Mouse (Mus musculus): ENCODE results near the gene Gm20547. TPM values are rescaled to one million over a fixed set of nuclear protein-coding genes. Genes with fewer than 3 reads are reported as not detected.
"Not testable (repeated sequence)": the region's sequence is repeated elsewhere in the genome, so short reads cannot be mapped to it uniquely, and the experiment has no call there.

Gm20547 gene
- polyA plus RNA-seq, 1 experiment: 0.13 TPM

DNA sequence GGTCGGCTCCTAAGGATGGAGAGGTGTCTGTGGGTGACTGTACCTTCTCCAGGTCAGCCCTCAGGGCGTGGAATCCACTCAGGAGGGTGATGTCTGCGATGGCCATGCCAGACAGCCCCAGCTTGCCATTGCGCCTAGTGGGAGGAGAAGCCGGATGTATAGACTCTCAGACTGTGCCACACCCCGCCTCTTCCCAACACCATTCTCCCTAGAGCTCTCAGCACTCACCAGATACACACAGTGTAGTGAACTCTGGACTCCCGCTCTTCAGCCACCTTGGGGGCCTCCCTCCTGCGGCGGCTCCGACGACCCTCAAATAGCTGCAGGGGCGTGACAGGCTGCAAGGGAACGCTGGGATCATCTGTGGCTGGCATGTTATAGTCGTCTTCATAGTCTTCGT lies 70.6 kb downstream of the Gm20547 start:
- Histone ChIP-seq H3K4me1 (ENCODE audit: control insufficient read depth, insufficient read depth, low read length) (no peaks in the 10 kb centered on the region), H3K4me3 (ENCODE audit: insufficient read depth, low read length) (no peak overlapping the region), H3K27ac (ENCODE audit: insufficient read depth, low read length) (no peak overlapping the region)
- TF ChIP-seq POLR2A (IDR thresholded peaks at IDR 0.05; ENCODE audit: extremely low read depth, insufficient read depth, low read length) (no peak), CTCF (IDR thresholded peaks at IDR 0.05; ENCODE audit: extremely low read depth, insufficient read depth, low read length) (no peak)

DNA sequence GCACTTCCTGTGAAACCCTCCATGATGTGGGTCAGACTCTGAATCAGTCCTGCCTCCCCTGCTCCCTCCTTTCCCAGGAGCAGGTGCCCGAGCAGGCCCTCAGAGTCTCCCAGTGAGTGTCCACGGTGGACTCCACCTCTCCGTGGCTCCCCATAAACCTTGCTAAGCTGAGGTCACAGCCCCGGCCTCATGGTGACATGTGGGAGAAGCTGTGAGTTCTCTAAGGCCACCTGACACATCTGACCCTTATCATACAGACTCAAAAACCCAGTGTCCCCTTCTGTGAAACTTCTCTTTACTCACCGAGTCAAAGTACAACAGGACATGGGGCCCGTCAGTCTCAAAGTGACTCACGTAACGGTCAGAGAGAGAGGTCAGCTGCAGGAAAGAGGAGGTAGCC lies 71.0 kb downstream of the Gm20547 start:
- not testable (repeated sequence) for H3K4me3 ChIP-seq (ENCODE audit: insufficient read depth, low read length); H3K4me1 ChIP-seq (ENCODE audit: control insufficient read depth, insufficient read depth, low read length); H3K27ac ChIP-seq (ENCODE audit: insufficient read depth, low read length)

DNA sequence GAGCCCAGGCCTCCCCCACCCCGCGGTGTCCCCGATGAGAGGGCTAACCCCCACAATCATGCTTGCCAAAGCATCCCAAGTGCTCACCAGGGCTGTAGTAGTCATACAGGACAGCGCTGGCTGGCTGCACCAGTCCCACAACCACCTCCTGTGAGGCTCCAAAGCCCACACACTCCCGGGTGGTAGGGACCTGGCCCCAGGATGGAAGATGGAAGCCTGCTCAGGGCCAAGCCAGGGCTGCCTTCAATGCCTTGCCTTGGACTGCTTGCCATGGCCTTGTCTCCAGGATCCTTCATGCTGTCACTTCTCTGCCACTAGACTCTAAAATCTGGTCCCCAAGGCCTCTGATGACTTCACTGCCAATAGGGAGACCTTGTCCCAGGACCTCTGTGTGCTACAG lies 71.4 kb downstream of the Gm20547 start:
- H3K4me1 ChIP-seq (ENCODE audit: control insufficient read depth, insufficient read depth, low read length); H3K4me3 ChIP-seq (ENCODE audit: insufficient read depth, low read length); H3K27ac ChIP-seq (ENCODE audit: insufficient read depth, low read length): not testable (repeated sequence)

DNA sequence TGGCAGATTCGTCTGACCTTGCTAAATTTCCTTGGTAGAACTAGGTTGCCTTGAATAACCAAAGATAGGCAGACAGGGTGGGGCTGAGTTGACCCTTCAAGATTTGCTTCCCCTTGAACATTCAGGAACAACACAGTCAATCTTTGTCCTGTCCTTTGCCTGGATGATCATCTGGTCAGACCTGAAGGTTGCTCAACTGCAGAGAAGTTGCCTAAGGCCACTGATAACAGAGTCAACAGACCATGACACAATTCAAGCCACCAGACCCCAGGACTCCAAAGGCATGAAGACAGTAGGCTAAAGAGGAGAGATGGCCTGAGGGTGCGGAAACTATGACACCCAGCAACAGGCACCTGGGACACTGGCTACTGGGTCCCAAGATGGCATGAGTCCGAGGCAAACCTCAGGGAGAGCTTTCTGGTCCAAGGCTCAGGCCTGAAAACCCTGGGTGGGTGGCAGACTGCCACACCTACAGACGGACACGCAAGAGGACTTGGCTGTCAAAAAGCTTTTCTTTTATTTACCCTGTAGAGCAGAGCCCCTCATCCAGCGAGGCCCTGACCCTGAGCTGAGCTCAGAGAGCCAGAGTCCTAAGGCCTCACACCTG lies 73.1 kb downstream of the Gm20547 start:
- no peak overlapping the region for H3K27ac ChIP-seq (ENCODE audit: insufficient read depth, low read length)
- H3K4me3 ChIP-seq (ENCODE audit: insufficient read depth, low read length): no peak overlapping the region
- TF ChIP-seq POLR2A (IDR thresholded peaks at IDR 0.05; ENCODE audit: extremely low read depth, insufficient read depth, low read length): no peak
- no peak for TF ChIP-seq CTCF (IDR thresholded peaks at IDR 0.05; ENCODE audit: extremely low read depth, insufficient read depth, low read length)
- no peaks in the 10 kb centered on the region for H3K4me1 ChIP-seq (ENCODE audit: control insufficient read depth, insufficient read depth, low read length)

GRCm38 (mm10) chr17:34807176-34807575 lies 74.7 kb downstream of the Gm20547 start:
- H3K27ac ChIP-seq (ENCODE audit: insufficient read depth, low read length): no peak overlapping the region
- H3K4me3 ChIP-seq (ENCODE audit: insufficient read depth, low read length): no peak overlapping the region
- TF ChIP-seq CTCF (IDR thresholded peaks at IDR 0.05; ENCODE audit: extremely low read depth, insufficient read depth, low read length): no peak
- no peak for TF ChIP-seq POLR2A (IDR thresholded peaks at IDR 0.05; ENCODE audit: extremely low read depth, insufficient read depth, low read length)
- H3K4me1 ChIP-seq (ENCODE audit: control insufficient read depth, insufficient read depth, low read length): no peaks in the 10 kb centered on the region

Other genes with a start within 250 kb of the Gm20547 start
- 7.8 and 8.7 TPM in 2 replicates for gene Fkbpl, start 237.3 kb downstream of the Gm20547 start, polyA plus RNA-seq (2012; rRNA removed)
- 59.6 and 64.1 TPM in 2 replicates for gene Atf6b, start 234.9 kb downstream of the Gm20547 start, polyA plus RNA-seq (2012; rRNA removed)
- gene Tnxb, start 211.5 kb downstream of the Gm20547 start, polyA plus RNA-seq (2012; rRNA removed): 2.2 and 2.6 TPM in 2 replicates
- gene C4b, start 138.2 kb downstream of the Gm20547 start, polyA plus RNA-seq (2012; rRNA removed): 10.7 and 14.8 TPM in 2 replicates
- gene Cyp21a1, start 77.5 kb downstream of the Gm20547 start, polyA plus RNA-seq (2012; rRNA removed): not detected in 2 replicates
- 80.0 and 80.7 TPM in 2 replicates for gene Stk19, start 45.1 kb downstream of the Gm20547 start, polyA plus RNA-seq (2012; rRNA removed)
- gene Dxo, start 45.0 kb downstream of the Gm20547 start, polyA plus RNA-seq (2012; rRNA removed): 53.1 and 55.5 TPM in 2 replicates
- gene Skiv2l, start 31.8 kb downstream of the Gm20547 start, polyA plus RNA-seq (2012; rRNA removed): 74.0 and 81.2 TPM in 2 replicates
- gene Nelfe, start 31.7 kb downstream of the Gm20547 start, polyA plus RNA-seq (2012; rRNA removed): 56.3 and 65.8 TPM in 2 replicates
- gene Cfb, start 19.5 kb downstream of the Gm20547 start, polyA plus RNA-seq (2012; rRNA removed): 0.08 and 0.32 TPM in 2 replicates
- gene Zbtb12, start 2.6 kb downstream of the Gm20547 start, polyA plus RNA-seq (2012; rRNA removed): 4.8 and 4.9 TPM in 2 replicates
- gene C2, start 16.2 kb upstream of the Gm20547 start, polyA plus RNA-seq (2012; rRNA removed): 3.2 and 3.4 TPM in 2 replicates
- gene Ehmt2, start 16.4 kb upstream of the Gm20547 start, polyA plus RNA-seq (2012; rRNA removed): 247 and 264 TPM in 2 replicates
- 0.46 and 0.49 TPM in 2 replicates for gene Slc44a4, start 32.4 kb upstream of the Gm20547 start, polyA plus RNA-seq (2012; rRNA removed)
- 49.4 and 50.5 TPM in 2 replicates for gene Neu1, start 49.2 kb upstream of the Gm20547 start, polyA plus RNA-seq (2012; rRNA removed)
- gene Hspa1b, start 77.2 kb upstream of the Gm20547 start, polyA plus RNA-seq (2012; rRNA removed): 8.4 and 11.6 TPM in 2 replicates
- gene Gm20481, start 87.9 kb upstream of the Gm20547 start, polyA plus RNA-seq (2012; rRNA removed): not detected in 2 replicates
- gene Hspa1a, start 90.1 kb upstream of the Gm20547 start, polyA plus RNA-seq (2012; rRNA removed): 12.0 and 14.0 TPM in 2 replicates
- 0.50 and 0.59 TPM in 2 replicates for gene Hspa1l, start 90.7 kb upstream of the Gm20547 start, polyA plus RNA-seq (2012; rRNA removed)
- 36.9 and 37.2 TPM in 2 replicates for gene Lsm2, start 99.8 kb upstream of the Gm20547 start, polyA plus RNA-seq (2012; rRNA removed)
- 43.7 and 46.6 TPM in 2 replicates for gene Vars, start 118.9 kb upstream of the Gm20547 start, polyA plus RNA-seq (2012; rRNA removed)
- 0.29 and 0.36 TPM in 2 replicates for gene Vwa7, start 134.5 kb upstream of the Gm20547 start, polyA plus RNA-seq (2012; rRNA removed)
- gene Sapcd1, start 146.0 kb upstream of the Gm20547 start, polyA plus RNA-seq (2012; rRNA removed): 0.94 and 0.96 TPM in 2 replicates
- 0.58 and 0.72 TPM in 2 replicates for gene Msh5, start 164.7 kb upstream of the Gm20547 start, polyA plus RNA-seq (2012; rRNA removed)
- gene Clic1, start 167.9 kb upstream of the Gm20547 start, polyA plus RNA-seq (2012; rRNA removed): 18.4 and 18.7 TPM in 2 replicates
- 25.1 and 26.8 TPM in 2 replicates for gene Ddah2, start 177.0 kb upstream of the Gm20547 start, polyA plus RNA-seq (2012; rRNA removed)
- gene Ly6g6c, start 183.3 kb upstream of the Gm20547 start, polyA plus RNA-seq (2012; rRNA removed): not detected in 2 replicates
- gene Mpig6b, start 184.1 kb upstream of the Gm20547 start, polyA plus RNA-seq (2012; rRNA removed): not detected in 2 replicates
- 4.8 and 5.5 TPM in 2 replicates for gene Ly6g6e, start 194.9 kb upstream of the Gm20547 start, polyA plus RNA-seq (2012; rRNA removed)
- 1.8 and 3.6 TPM in 2 replicates for gene Ly6g6d, start 196.0 kb upstream of the Gm20547 start, polyA plus RNA-seq (2012; rRNA removed)
- 0.44 and 1.1 TPM in 2 replicates for gene Ly6g6f, start 203.6 kb upstream of the Gm20547 start, polyA plus RNA-seq (2012; rRNA removed)
- gene Abhd16a, start 207.2 kb upstream of the Gm20547 start, polyA plus RNA-seq (2012; rRNA removed): 147 and 159 TPM in 2 replicates
- not detected in 2 replicates for gene Ly6g5c, start 226.2 kb upstream of the Gm20547 start, polyA plus RNA-seq (2012; rRNA removed)
- 0.91 and 1.3 TPM in 2 replicates for gene Ly6g5b, start 233.4 kb upstream of the Gm20547 start, polyA plus RNA-seq (2012; rRNA removed)
- 20.4 and 21.0 TPM in 2 replicates for gene Gpank1, start 239.4 kb upstream of the Gm20547 start, polyA plus RNA-seq (2012; rRNA removed)
- 191 and 200 TPM in 2 replicates for gene Csnk2b, start 240.0 kb upstream of the Gm20547 start, polyA plus RNA-seq (2012; rRNA removed)
- gene D17H6S53E, start 244.3 kb upstream of the Gm20547 start, polyA plus RNA-seq (2012; rRNA removed): 9.6 and 10.3 TPM in 2 replicates